Mouse (Mus musculus): ENCODE data around the gene Prkag3. TPM values are rescaled to one million over a fixed set of nuclear protein-coding genes. Genes with fewer than 3 reads are reported as not detected.
A peak's percentile ranks its signal among the peaks of the same experiment; 100 is the strongest.

Prkag3 gene
- total RNA-seq (2014; rRNA removed) (0.23 TPM in 1 of 2 replicates, not detected in the other), polyA plus RNA-seq (2015; fragmentation: Nextera tagmentation; extraction: Ambion mirVana) (not detected in 2 replicates)

GRCm38 (mm10) chr1:74748643-74749271 is at the start of gene Prkag3:
Prkag3 (minus strand) TSS chr1:74749221.
- H3K27ac ChIP-seq (ENCODE audit: low read depth, low read length): no peak within 1 kb of the TSS
- H3K9ac ChIP-seq: no peak within 1 kb of the TSS
- H3K4me1 ChIP-seq (ENCODE audit: insufficient read depth): no peaks in the 10 kb centered on the region
- peaks cover 11% of the 10 kb centered on the region for H3K27me3 ChIP-seq (ENCODE audit: insufficient read depth, low read length)
- no peak for DNase-seq
- H3K4me3 ChIP-seq (ENCODE audit: low read depth, low read length): no peak within 1 kb of the TSS
- ATAC-seq: peak; percentile 38; the same call in 1 of the 2 replicates
- TF ChIP-seq CTCF (IDR thresholded peaks at IDR 0.05; ENCODE audit: low read depth): peak; percentile 56
- H3K9me3 ChIP-seq (ENCODE audit: low read length): no peaks in the 10 kb centered on the region
- H3K4me2 ChIP-seq (ENCODE audit: low read depth): peak within 1 kb of the TSS; percentile 17; the same call in 1 of the 2 replicates
- H3K36me3 ChIP-seq (ENCODE audit: insufficient read depth): no peaks in the 10 kb centered on the region
- WGBS: 8% methylated on average over 30 of the region's 30 CpGs

DNA sequence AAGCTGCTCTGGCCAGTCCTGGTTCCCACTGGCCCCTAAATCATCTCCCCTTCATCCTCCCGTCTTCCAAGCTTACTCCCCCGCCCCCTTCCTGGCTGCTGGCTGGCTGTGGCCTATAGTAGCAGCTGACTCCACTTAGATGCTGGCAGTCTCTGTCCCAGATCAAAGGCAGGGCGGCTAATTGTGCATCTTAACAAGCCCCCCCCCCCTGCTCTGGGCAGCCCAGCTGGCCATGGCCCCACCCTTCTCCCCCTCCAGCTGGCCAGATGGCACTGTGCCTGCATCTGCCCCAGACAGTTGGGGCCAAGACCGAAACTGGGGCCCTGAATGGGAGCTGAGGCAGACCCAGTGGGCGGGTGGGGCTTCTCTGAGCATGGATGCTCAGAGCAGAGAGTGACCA is 48.4 kb upstream of the Prkag3 start:
- 10% methylated on average over 5 of the region's 5 CpGs for WGBS
- Histone ChIP-seq H3K27ac (ENCODE audit: low read depth, low read length) (no peak overlapping the region), H3K9me3 (ENCODE audit: low read length) (no peaks in the 10 kb centered on the region), H3K36me3 (ENCODE audit: insufficient read depth) (no peaks in the 10 kb centered on the region), H3K27me3 (ENCODE audit: insufficient read depth, low read length) (peaks cover 58% of the 10 kb centered on the region), H3K4me1 (ENCODE audit: insufficient read depth) (peaks cover 7% of the 10 kb centered on the region; the same call in 1 of the 2 replicates), H3K9ac (no peak overlapping the region), H3K4me3 (ENCODE audit: low read depth, low read length) (no peak overlapping the region), H3K4me2 (ENCODE audit: low read depth) (no peak overlapping the region)
- no peak for TF ChIP-seq CTCF (IDR thresholded peaks at IDR 0.05; ENCODE audit: low read depth)
- ATAC-seq: peak; percentile 70
- DNase-seq: peak; percentile 65

DNA sequence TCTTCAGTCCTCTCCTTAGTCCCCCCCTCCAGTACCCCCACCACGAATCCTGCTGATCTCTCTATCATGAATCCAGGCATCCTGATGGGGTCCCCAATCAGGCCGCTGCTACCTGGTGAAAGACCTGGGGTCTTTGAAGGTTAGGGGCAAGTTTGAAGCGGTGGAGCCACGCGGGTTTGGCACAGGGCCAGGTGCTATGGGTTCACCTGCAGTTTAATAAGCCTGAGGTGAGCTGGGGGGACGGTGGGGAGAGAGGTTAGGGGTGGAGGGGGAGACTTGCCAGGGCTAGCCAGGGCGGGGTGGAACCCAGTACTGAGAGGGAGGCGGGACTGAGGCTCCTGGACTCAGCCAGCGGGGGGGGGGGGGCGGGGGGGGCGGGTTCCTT is 46.1 kb upstream of the Prkag3 start:
- H3K9me3 ChIP-seq (ENCODE audit: low read length): no peaks in the 10 kb centered on the region
- H3K36me3 ChIP-seq (ENCODE audit: insufficient read depth): no peaks in the 10 kb centered on the region
- H3K9ac ChIP-seq: no peak overlapping the region
- DNase-seq (no peak), ATAC-seq (no peak)
- H3K27me3 ChIP-seq (ENCODE audit: insufficient read depth, low read length): peaks cover 58% of the 10 kb centered on the region
- H3K4me3 ChIP-seq (ENCODE audit: low read depth, low read length): no peak overlapping the region
- TF ChIP-seq CTCF (IDR thresholded peaks at IDR 0.05; ENCODE audit: low read depth): no peak
- H3K4me1 ChIP-seq (ENCODE audit: insufficient read depth): no peaks in the 10 kb centered on the region; the same call in 1 of the 2 replicates
- H3K4me2 ChIP-seq (ENCODE audit: low read depth): no peak overlapping the region; the same call in 1 of the 2 replicates
- 4% methylated on average over 6 of the region's 11 CpGs for WGBS
- H3K27ac ChIP-seq (ENCODE audit: low read depth, low read length): no peak overlapping the region

DNA sequence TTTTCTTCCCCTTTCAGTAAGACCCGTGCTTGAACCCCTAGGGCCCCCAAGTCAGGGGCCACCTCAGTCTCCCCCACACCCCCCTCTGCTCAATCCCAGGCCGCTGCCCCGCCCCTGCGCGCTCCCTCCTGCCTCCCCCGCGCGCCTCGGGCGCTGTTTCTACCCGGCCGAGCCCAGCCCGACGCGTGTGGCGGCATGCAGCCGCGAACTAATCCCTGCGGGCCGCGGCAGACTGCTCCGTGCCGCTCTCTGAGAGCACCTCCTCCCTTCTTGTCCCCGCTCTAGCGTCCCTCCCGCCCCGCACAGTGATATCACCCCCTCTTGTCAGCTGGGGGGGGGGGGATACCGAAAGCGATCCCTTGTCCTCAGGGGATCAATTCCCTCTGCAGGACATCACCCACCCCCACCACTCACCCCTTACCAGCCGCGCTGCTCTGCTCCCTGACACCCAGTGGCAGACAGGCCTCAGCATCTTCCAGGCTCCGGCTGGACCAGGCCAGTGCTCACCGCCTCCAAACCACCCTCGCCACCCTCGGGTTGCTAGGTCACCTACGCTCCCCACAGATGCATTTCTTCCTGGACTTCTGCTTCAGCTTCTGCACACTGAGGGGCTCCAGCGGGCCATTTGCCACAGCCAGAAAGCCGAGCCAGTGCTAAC is 45.6 kb upstream of the Prkag3 start:
- WGBS: 2% methylated on average over 33 of the region's 38 CpGs
- H3K4me1 ChIP-seq (ENCODE audit: insufficient read depth): no peaks in the 10 kb centered on the region; the same call in 1 of the 2 replicates
- no peaks in the 10 kb centered on the region for H3K36me3 ChIP-seq (ENCODE audit: insufficient read depth)
- peak; percentile 50 for ATAC-seq
- no peaks in the 10 kb centered on the region for H3K9me3 ChIP-seq (ENCODE audit: low read length)
- H3K4me2 ChIP-seq (ENCODE audit: low read depth): peak overlapping the region; percentile 41
- peaks cover 58% of the 10 kb centered on the region for H3K27me3 ChIP-seq (ENCODE audit: insufficient read depth, low read length)
- DNase-seq: no peak
- no peak for TF ChIP-seq CTCF (IDR thresholded peaks at IDR 0.05; ENCODE audit: low read depth)
- H3K27ac ChIP-seq (ENCODE audit: low read depth, low read length): no peak overlapping the region
- H3K9ac ChIP-seq: no peak overlapping the region
- H3K4me3 ChIP-seq (ENCODE audit: low read depth, low read length): peak overlapping the region; percentile 19; the same call in 1 of the 2 replicates

- H3K27me3 ChIP-seq (ENCODE audit: insufficient read depth, low read length): peaks cover 66% of the 10 kb centered on the region
- H3K36me3 ChIP-seq (ENCODE audit: insufficient read depth): no peaks in the 10 kb centered on the region
- no peak overlapping the region for H3K27ac ChIP-seq (ENCODE audit: low read depth, low read length)
- WGBS: 18% methylated on average over 19 of the region's 19 CpGs
- H3K4me3 ChIP-seq (ENCODE audit: low read depth, low read length): no peak overlapping the region
- DNase-seq (no peak), ATAC-seq (no peak)
- H3K9ac ChIP-seq: no peak overlapping the region
- no peak for TF ChIP-seq CTCF (IDR thresholded peaks at IDR 0.05; ENCODE audit: low read depth)
- H3K9me3 ChIP-seq (ENCODE audit: low read length): no peaks in the 10 kb centered on the region
- no peaks in the 10 kb centered on the region; the same call in 1 of the 2 replicates for H3K4me1 ChIP-seq (ENCODE audit: insufficient read depth)
- no peak overlapping the region for H3K4me2 ChIP-seq (ENCODE audit: low read depth)
These were observed 44.0 kb upstream of the Prkag3 start for GRCm38 (mm10) chr1:74792831-74793660.

DNA sequence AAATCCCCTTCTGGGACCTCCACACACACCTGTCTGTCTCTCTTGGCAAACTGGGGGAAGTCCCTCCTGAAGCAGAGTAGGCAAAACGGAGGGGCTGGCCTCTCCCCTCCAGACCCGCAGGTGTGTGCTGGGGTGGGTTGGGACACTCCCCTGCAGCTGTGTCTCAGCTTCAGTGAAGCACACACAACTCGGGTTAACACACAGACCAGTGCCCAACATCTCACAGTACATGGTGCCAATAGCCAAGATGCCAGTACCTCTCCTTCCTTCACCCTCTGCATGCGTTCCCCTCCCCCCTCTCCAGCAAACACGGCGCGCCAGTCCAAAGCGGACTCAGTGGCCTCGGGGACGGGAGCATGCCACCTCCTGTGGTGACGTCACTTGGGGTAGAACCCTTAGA is 42.2 kb upstream of the Prkag3 start, which contains the start of gene Wnt10a:
Wnt10a (plus strand) TSS at position 268 of the 400 bp plus-strand sequence.
- Histone ChIP-seq H3K4me2 (ENCODE audit: low read depth) (peak within 1 kb of the TSS; percentile 52), H3K36me3 (ENCODE audit: insufficient read depth) (no peaks in the 10 kb centered on the region), H3K9ac (0 out of 2 replicates have a peak within 1 kb of the TSS, but pooled peaks have one; percentile 14), H3K4me1 (ENCODE audit: insufficient read depth) (no peaks in the 10 kb centered on the region), H3K9me3 (ENCODE audit: low read length) (no peaks in the 10 kb centered on the region), H3K27ac (ENCODE audit: low read depth, low read length) (no peak within 1 kb of the TSS), H3K4me3 (ENCODE audit: low read depth, low read length) (peak within 1 kb of the TSS; percentile 25), H3K27me3 (ENCODE audit: insufficient read depth, low read length) (peaks cover 75% of the 10 kb centered on the region)
- TF ChIP-seq CTCF (IDR thresholded peaks at IDR 0.05; ENCODE audit: low read depth): no peak
- no peak for DNase-seq
- ATAC-seq: peak; percentile 10; the same call in 1 of the 2 replicates
- 3% methylated on average over 11 of the region's 11 CpGs for whole genome bisulfite sequencing

Data from forebrain, postnatal 0 days (tissue).